In the genomic region with DNA sequence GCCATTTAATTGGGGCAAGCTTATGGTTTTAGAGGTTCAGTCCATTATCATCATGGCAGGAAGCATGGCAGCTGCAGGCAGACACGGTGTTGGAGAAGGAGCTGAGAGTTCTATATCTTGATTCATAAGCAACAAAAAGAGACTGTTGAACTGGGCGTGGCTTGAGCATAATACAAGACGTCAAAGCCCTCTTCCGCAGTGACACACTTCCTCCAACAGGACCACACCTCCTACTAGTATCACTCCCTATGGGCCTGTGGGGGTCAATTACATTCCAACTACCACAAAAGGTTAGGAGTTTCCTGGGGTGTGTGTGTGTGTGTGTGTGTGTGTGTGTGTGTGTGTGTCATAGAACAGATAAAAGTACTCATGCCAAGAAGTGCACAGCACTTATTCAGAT, we compare ENCODE assay signal across 22 mouse cellular contexts. TPM values are rescaled to one million over a fixed set of nuclear protein-coding genes. Genes with fewer than 3 reads are reported as not detected.
"Had no signal": no experiment of that assay in that cellular context is flagged by ENCODE, and none has a peak within 500 bp of the region (broad histone marks: within the 10 kb centered on the region; RNA-seq: fewer than 3 reads in every experiment).

No protein-coding gene starts in this region.

- H3K4me1 ChIP-seq: liver, embryonic 15.5 days; megakaryocyte, embryonic 14.5 days had no signal

- H3K9me3 ChIP-seq: limb, embryonic 10.5 days; liver, embryonic 15.5 days; stomach, embryonic 15.5 days had no signal

- H3K36me3 ChIP-seq: liver, embryonic 15.5 days; neural tube, embryonic 13.5 days; stomach, embryonic 15.5 days had no signal

- H3K27me3 ChIP-seq: liver, embryonic 15.5 days; stomach, embryonic 15.5 days had no signal

- H3K9ac ChIP-seq: liver, embryonic 15.5 days; neural tube, embryonic 13.5 days; stomach, embryonic 15.5 days had no signal

- H3K4me3 ChIP-seq: limb, embryonic 10.5 days; liver, embryonic 15.5 days; megakaryocyte, embryonic 14.5 days; neural tube, embryonic 13.5 days; stomach, embryonic 15.5 days had no signal

- H3K27ac ChIP-seq: limb, embryonic 10.5 days; liver, embryonic 15.5 days; neural tube, embryonic 13.5 days; stomach, embryonic 15.5 days had no signal

- H3K4me2 ChIP-seq: liver, embryonic 11.5 days; liver, embryonic 15.5 days; midbrain, embryonic 11.5 days; neural tube, embryonic 13.5 days; stomach, embryonic 15.5 days had no signal

- DNase-seq: kidney, adult 18-20 months; kidney, postnatal 10 days; lung, adult 2 months; lung, postnatal 4 days; right cerebral cortex, postnatal 14 days; thymus, adult 18-20 months; thymus, postnatal 25 days had no signal

- ATAC-seq: lung, postnatal 0 days; midbrain, embryonic 16.5 days had no signal

RNA-seq across cellular contexts. Expression of gene Slc10a1, which starts 32.4 kb away (rescaled TPM):
- total RNA-seq: layer of hippocampus, adult 8-10 months; layer of hippocampus, postnatal 14 days; left cerebral cortex, adult 18-20 months; left cerebral cortex, postnatal 10 days had no signal
- polyA plus RNA-seq: large intestine, adult 2 months; spleen, adult 2 months had no signal
